Mouse (Mus musculus) megakaryocyte, embryonic 14.5 days (primary cell): ENCODE data around the gene Adam19.

Experiments
- FLI1 ChIP-seq: IDR thresholded peaks from 2 replicates; pipeline ENCODE4 v1.6.1; 2012; ENCODE audit warnings: low read length, inconsistent platforms, mixed read lengths
- GATA1 ChIP-seq: IDR thresholded peaks from 3 replicates; pipeline ENCODE4 v1.6.1; 2012; ENCODE audit warnings: mixed read lengths, low read length, inconsistent platforms, borderline replicate concordance

- TF ChIP-seq FLI1 (no peak), GATA1 (no peak)
Measured at GRCm38 (mm10) chr11:46077304-46077703, 21.5 kb downstream of the Adam19 start.
